ENCODE assay signal across 1 mouse cellular context in genomic region chr1:180926286-180926685, GRCm38 (mm10).
A peak's percentile ranks its signal among the peaks of the same experiment; 100 is the strongest.
TF ChIP-seq lines count a peak whose summit lies in the region.

No protein-coding gene starts in this region.

TF ChIP-seq in CH12.LX, 34 proteins besides CTCF, POLR2A, EP300 and RAD21 (continued from another document):
- TF ChIP-seq JUND (conservative IDR thresholded peaks at IDR 0.05; ENCODE audit: low read depth, low read length) (peak; percentile 80; the same call in 1 of the 2 replicates), BHLHE40 (IDR thresholded peaks at IDR 0.05; ENCODE audit: low read depth, low read length) (peak; percentile 97), CHD1 (IDR thresholded peaks at IDR 0.05; ENCODE audit: low read depth, low read length) (no peak), NELFE (IDR thresholded peaks at IDR 0.05; ENCODE audit: low read depth, low read length) (no peak), SIN3A (IDR thresholded peaks at IDR 0.05; ENCODE audit: low read length) (0 out of 2 replicates have a peak, but pooled peaks have one; percentile 23), MXI1 (IDR thresholded peaks at IDR 0.05; ENCODE audit: low read depth, low read length) (no peak), MEF2A (IDR thresholded peaks at IDR 0.05; ENCODE audit: borderline replicate concordance, low read depth, low read length) (peak; percentile 49; the same call in 1 of the 2 replicates), USF2 (conservative IDR thresholded peaks at IDR 0.05; ENCODE audit: low read depth, low read length) (no peak), MYC (IDR thresholded peaks at IDR 0.05; ENCODE audit: low read depth, low read length) (no peak), PAX5 (IDR thresholded peaks at IDR 0.05; ENCODE audit: low read length) (no peak), TBP (conservative IDR thresholded peaks at IDR 0.05; ENCODE audit: low read depth, low read length) (no peak), SMC3 (IDR thresholded peaks at IDR 0.05; ENCODE audit: low read depth, low read length) (no peak), USF1 (IDR thresholded peaks at IDR 0.05; ENCODE audit: low read depth, low read length) (no peak), CHD2 (IDR thresholded peaks at IDR 0.05; ENCODE audit: low read length) (no peak), IRF4 (IDR thresholded peaks at IDR 0.05; ENCODE audit: low read depth, low read length) (peak; percentile 90), JUN (IDR thresholded peaks at IDR 0.05; ENCODE audit: insufficient read depth, low read depth, low read length) (peak; percentile 40; the same call in 1 of the 2 replicates), MAZ (IDR thresholded peaks at IDR 0.05; ENCODE audit: low read depth, low read length) (peak; percentile 57; the same call in 1 of the 2 replicates), ZMIZ1 (IDR thresholded peaks at IDR 0.05; ENCODE audit: low read depth, low read length) (no peak), KAT2A (IDR thresholded peaks at IDR 0.05; ENCODE audit: insufficient replicate concordance, low read length) (no peak), ZKSCAN1 (IDR thresholded peaks at IDR 0.05; ENCODE audit: borderline replicate concordance, low read depth, low read length) (no peak), E2F4 (IDR thresholded peaks at IDR 0.05; ENCODE audit: insufficient replicate concordance, low read depth, low read length) (no peak), ZNF384 (IDR thresholded peaks at IDR 0.05; ENCODE audit: low read depth, low read length) (no peak), ZC3H11A (IDR thresholded peaks at IDR 0.05; ENCODE audit: low read depth, low read length) (no peak), HCFC1 (IDR thresholded peaks at IDR 0.05; ENCODE audit: low read depth, low read length) (no peak), MAX (IDR thresholded peaks at IDR 0.05; ENCODE audit: low read length) (0 out of 2 replicates have a peak, but pooled peaks have one; percentile 30), GABPA (IDR thresholded peaks at IDR 0.05; ENCODE audit: insufficient replicate concordance, low read depth, low read length) (no peak), ELF1 (IDR thresholded peaks at IDR 0.05; ENCODE audit: low read depth, low read length) (no peak), POLR2AphosphoS2 (IDR thresholded peaks at IDR 0.05; ENCODE audit: low read depth, low read length) (no peak), ETS1 (conservative IDR thresholded peaks at IDR 0.05; ENCODE audit: low read depth, low read length) (peak; percentile 71), TCF12 (IDR thresholded peaks at IDR 0.05; ENCODE audit: low read depth, low read length) (peak; percentile 68; the same call in 1 of the 2 replicates)
